Mouse (Mus musculus): ENCODE data around the gene Rfx5. TPM values are rescaled to one million over a fixed set of nuclear protein-coding genes. Genes with fewer than 3 reads are reported as not detected.
"Not testable (repeated sequence)": the region's sequence is repeated elsewhere in the genome, so short reads cannot be mapped to it uniquely, and the experiment has no call there.

Rfx5 gene
- total RNA-seq, 2 experiments from 2014 or later, result 1.4 to 6.7 TPM

- ATAC-seq (replicated peaks; ENCODE audit: low FRiP score, poor library complexity, severe bottlenecking), result peak; percentile 25
Measured at GRCm38 (mm10) chr3:94934564-94934963, 19.3 kb upstream of the Rfx5 start.

GRCm38 (mm10) chr3:94935332-94935731 lies 18.5 kb upstream of the Rfx5 start:
- not testable (repeated sequence) for ATAC-seq (replicated peaks; ENCODE audit: low FRiP score, poor library complexity, severe bottlenecking)

GRCm38 (mm10) chr3:94936147-94936546 lies 17.7 kb upstream of the Rfx5 start:
- peak; percentile 30 for ATAC-seq (replicated peaks; ENCODE audit: low FRiP score, poor library complexity, severe bottlenecking)

- ATAC-seq (replicated peaks; ENCODE audit: low FRiP score, poor library complexity, severe bottlenecking), result not testable (repeated sequence)
Measured at GRCm38 (mm10) chr3:94937194-94937593, 16.7 kb upstream of the Rfx5 start.

GRCm38 (mm10) chr3:94940033-94940432 lies 13.8 kb upstream of the Rfx5 start:
- ATAC-seq (replicated peaks; ENCODE audit: low FRiP score, poor library complexity, severe bottlenecking), result not testable (repeated sequence)

GRCm38 (mm10) chr3:94942211-94942967 lies 11.5 kb upstream of the Rfx5 start:
- peak; percentile 92 for ATAC-seq (replicated peaks; ENCODE audit: low FRiP score, poor library complexity, severe bottlenecking)

- peak; percentile 80 for ATAC-seq (replicated peaks; ENCODE audit: low FRiP score, poor library complexity, severe bottlenecking)
Measured at GRCm38 (mm10) chr3:94943706-94944105, 10.2 kb upstream of the Rfx5 start.

- ATAC-seq (replicated peaks; ENCODE audit: low FRiP score, poor library complexity, severe bottlenecking), result no peak
Measured at GRCm38 (mm10) chr3:94948066-94948614, 5.7 kb upstream of the Rfx5 start.

- no peak for ATAC-seq (replicated peaks; ENCODE audit: low FRiP score, poor library complexity, severe bottlenecking)
Measured at GRCm38 (mm10) chr3:94949645-94950044, 4.2 kb upstream of the Rfx5 start.

- ATAC-seq (replicated peaks; ENCODE audit: low FRiP score, poor library complexity, severe bottlenecking), result no peak
Measured at GRCm38 (mm10) chr3:94952806-94953205, 1.1 kb upstream of the Rfx5 start.

GRCm38 (mm10) chr3:94953384-94953763 lies 501 bp upstream of the Rfx5 start:
- no peak for ATAC-seq (replicated peaks; ENCODE audit: low FRiP score, poor library complexity, severe bottlenecking)

- no peak for ATAC-seq (replicated peaks; ENCODE audit: low FRiP score, poor library complexity, severe bottlenecking)
Measured at GRCm38 (mm10) chr3:94958295-94958694, 4.4 kb downstream of the Rfx5 start.

GRCm38 (mm10) chr3:94959871-94960270 lies 6.0 kb downstream of the Rfx5 start:
- ATAC-seq (replicated peaks; ENCODE audit: low FRiP score, poor library complexity, severe bottlenecking), result no peak

- ATAC-seq (replicated peaks; ENCODE audit: low FRiP score, poor library complexity, severe bottlenecking), result no peak
Measured at GRCm38 (mm10) chr3:94960322-94960721, 6.4 kb downstream of the Rfx5 start.

GRCm38 (mm10) chr3:94964989-94965388 lies 11.1 kb downstream of the Rfx5 start:
- no peak for ATAC-seq (replicated peaks; ENCODE audit: low FRiP score, poor library complexity, severe bottlenecking)

GRCm38 (mm10) chr3:94965878-94966277 lies 12.0 kb downstream of the Rfx5 start:
- no peak for ATAC-seq (replicated peaks; ENCODE audit: low FRiP score, poor library complexity, severe bottlenecking)

- ATAC-seq (replicated peaks; ENCODE audit: low FRiP score, poor library complexity, severe bottlenecking), result no peak
Measured at GRCm38 (mm10) chr3:94972552-94972951, 18.7 kb downstream of the Rfx5 start.

- no peak for ATAC-seq (replicated peaks; ENCODE audit: low FRiP score, poor library complexity, severe bottlenecking)
Measured at GRCm38 (mm10) chr3:94973620-94974019, 19.7 kb downstream of the Rfx5 start.

- peak; percentile 23 for ATAC-seq (replicated peaks; ENCODE audit: low FRiP score, poor library complexity, severe bottlenecking)
Measured at GRCm38 (mm10) chr3:94974026-94974527, 20.2 kb downstream of the Rfx5 start.

GRCm38 (mm10) chr3:94974528-94975422 lies 20.9 kb downstream of the Rfx5 start, which contains the start of gene Pi4kb:
TSS of gene Pi4kb (plus strand) at chr3:94974731.
- peak; percentile 89 for ATAC-seq (replicated peaks; ENCODE audit: low FRiP score, poor library complexity, severe bottlenecking)

Data from erythroid progenitor cell, adult 5-6 weeks (primary cell).